Mouse (Mus musculus) heart, embryonic 14.5 days (tissue): ENCODE measurements around the gene Cd3g. TPM values are rescaled to one million over a fixed set of nuclear protein-coding genes. Genes with fewer than 3 reads are reported as not detected.

Source experiments
- ATAC-seq: fragments of 200-750 bp; cut with Nextera tagmentation; 2 replicates; pipeline ENCODE4 v1.8.0; 2017; ENCODE audit warnings: low read depth, moderate TSS enrichment; ENCODE audit not compliant: insufficient number of reproducible peaks, insufficient read depth, low FRiP score
- H3K27ac ChIP-seq, 2 experiments: fragments of 200-500 bp in 1 of 2; fragments of 300-500 bp in 1 of 2; sonication (generic) in 1 of 2; replicated peaks in 1 of 2; 2 replicates each; pipeline ENCODE4 v1.5.1; 2012 to 2014; ENCODE audit warnings: low read depth in 2 of 2, low read length in 2 of 2, control low read depth in 1 of 2, mild to moderate bottlenecking in 1 of 2, mixed read lengths in 1 of 2; ENCODE audit not compliant: control insufficient read depth in 1 of 2, insufficient read depth in 1 of 2
- H3K27me3 ChIP-seq: fragments of 300-500 bp; sonication (generic); 2 replicates; pipeline ENCODE4 v1.6.1; 2014; ENCODE audit warnings: mild to moderate bottlenecking, low read length, control low read depth; ENCODE audit not compliant: control insufficient read depth, insufficient read depth
- H3K36me3 ChIP-seq: fragments of 300-500 bp; sonication (generic); 2 replicates; pipeline ENCODE4 v1.6.1; 2014; ENCODE audit warnings: mild to moderate bottlenecking, control low read depth, low read length, mixed read lengths; ENCODE audit not compliant: control insufficient read depth, insufficient read depth
- H3K4me1 ChIP-seq, 2 experiments: fragments of 200-500 bp in 1 of 2; fragments of 300-500 bp in 1 of 2; sonication (generic) in 1 of 2; 2 replicates each; pipeline ENCODE4 v1.6.1; 2012 to 2014; ENCODE audit warnings: low read length in 2 of 2, control low read depth in 1 of 2, mixed read lengths in 1 of 2; ENCODE audit not compliant: control insufficient read depth in 2 of 2, insufficient read depth in 2 of 2
- H3K4me2 ChIP-seq: fragments of 300-500 bp; sonication (generic); 2 replicates; pipeline ENCODE4 v1.6.1; 2014; ENCODE audit warnings: mild to moderate bottlenecking, low read length
- H3K4me3 ChIP-seq, 2 experiments: fragments of 200-500 bp in 1 of 2; fragments of 300-500 bp in 1 of 2; sonication (generic) in 1 of 2; 2 replicates each; pipeline ENCODE4 v1.5.1; 2012 to 2014; ENCODE audit warnings: low read length in 2 of 2, mild to moderate bottlenecking in 2 of 2, control low read depth in 1 of 2, low read depth in 1 of 2, moderate library complexity in 1 of 2; ENCODE audit not compliant: control insufficient read depth in 1 of 2, insufficient read depth in 1 of 2
- H3K9ac ChIP-seq: fragments of 300-500 bp; sonication (generic); 2 replicates; pipeline ENCODE4 v1.6.1; 2014; ENCODE audit warnings: mild to moderate bottlenecking, low read length
- H3K9me3 ChIP-seq: fragments of 300-500 bp; sonication (generic); 2 replicates; pipeline ENCODE4 v1.6.1; 2016; ENCODE audit warnings: low read length, control low read depth; ENCODE audit not compliant: control insufficient read depth
- WGBS: fragments of 180-500 bp; shearing (Covaris S2); extraction: QIAGEN DNeasy Blood & Tissue Kit; methylation state at CpG from one replicate; pipeline ENCODE4 v1.1.7; 2014; 5-methylcytosine and 5-hydroxymethylcytosine counted together
- polyA plus RNA-seq: library from polyadenylated mRNA; unstranded; fragments of >200 nt; fragmentation: Nextera tagmentation; extraction: Ambion mirVana; gene quantifications from 2 replicates; pipeline ENCODE4 v1.2.1, GENCODE M21; 2014

Cd3g gene
- polyA plus RNA-seq, 1 experiment from 2014 or later: 0.20 TPM

DNA sequence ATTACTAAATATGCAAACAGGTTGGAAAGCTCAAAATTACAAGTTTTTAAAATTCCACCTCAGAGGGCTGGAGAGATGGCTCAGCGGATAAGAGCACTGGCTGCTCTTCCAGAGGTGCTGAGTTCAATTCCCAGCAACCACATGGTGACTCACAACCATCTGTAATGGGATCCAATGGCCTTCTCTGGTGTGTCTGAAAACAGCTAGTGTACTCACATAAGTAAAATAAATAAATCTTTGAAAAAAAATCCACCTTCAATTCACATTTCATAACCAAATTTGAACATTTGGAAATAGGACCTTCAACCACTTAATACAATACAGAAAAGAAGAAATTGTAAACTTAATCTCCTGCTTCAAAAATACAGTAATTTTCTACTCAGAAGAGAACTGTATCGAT lies 60.6 kb downstream of the Cd3g start:
- peak overlapping the region; percentile 88 to 91 for H3K4me3 ChIP-seq
- no peak for ATAC-seq
- WGBS: 29% methylated on average over 2 of the region's 2 CpGs
- H3K9me3 ChIP-seq: no peaks in the 10 kb centered on the region
- no peaks in the 10 kb centered on the region for H3K36me3 ChIP-seq
- peak overlapping the region; percentile 90 for H3K9ac ChIP-seq
- H3K4me1 ChIP-seq: peaks cover 0 to 15% of the 10 kb centered on the region in 2 experiments; a peak in 3 of 4 replicates
- H3K4me2 ChIP-seq: peak overlapping the region; percentile 71
- H3K27ac ChIP-seq: peak overlapping the region in 1 of 2 experiments; percentile 87; a peak in 2 of 4 replicates
- no peaks in the 10 kb centered on the region for H3K27me3 ChIP-seq

Other genes starting within 250 kb of the Cd3g start
- 23.2 and 25.4 TPM in 2 replicates for gene Phldb1, start 245.2 kb downstream of the Cd3g start, polyA plus RNA-seq
- gene Arcn1, start 212.6 kb downstream of the Cd3g start, polyA plus RNA-seq: 126 and 131 TPM in 2 replicates
- gene Ift46, start 212.5 kb downstream of the Cd3g start, polyA plus RNA-seq: 67.7 and 73.8 TPM in 2 replicates
- gene Tmem25, start 181.1 kb downstream of the Cd3g start, polyA plus RNA-seq: 1.3 and 1.9 TPM in 2 replicates
- 1.3 TPM in 1 of 2 replicates, not detected in the other for gene Ttc36, start 177.4 kb downstream of the Cd3g start, polyA plus RNA-seq
- 9.6 and 10.4 TPM in 2 replicates for gene Kmt2a, start 99.1 kb downstream of the Cd3g start, polyA plus RNA-seq
- 1,362 and 1,405 TPM in 2 replicates for gene Atp5l, start 59.7 kb downstream of the Cd3g start, polyA plus RNA-seq
- gene Ube4a, start 14.8 kb downstream of the Cd3g start, polyA plus RNA-seq: 21.7 and 25.7 TPM in 2 replicates
- gene Cd3d, start 1.4 kb upstream of the Cd3g start, polyA plus RNA-seq: not detected in 2 replicates
- not detected in 2 replicates for gene Cd3e, start 29.2 kb upstream of the Cd3g start, polyA plus RNA-seq
- gene Mpzl2, start 59.4 kb upstream of the Cd3g start, polyA plus RNA-seq: 0.59 and 1.1 TPM in 2 replicates
- gene Mpzl3, start 74.8 kb upstream of the Cd3g start, polyA plus RNA-seq: 1.1 and 1.5 TPM in 2 replicates
- gene Jaml, start 98.8 kb upstream of the Cd3g start, polyA plus RNA-seq: 0.18 and 0.28 TPM in 2 replicates
- gene Scn2b, start 137.4 kb upstream of the Cd3g start, polyA plus RNA-seq: 1.4 TPM in 2 replicates
- gene Scn4b, start 158.0 kb upstream of the Cd3g start, polyA plus RNA-seq: 0.11 TPM in 1 of 2 replicates, not detected in the other
- not detected in 2 replicates for gene BC049352, start 201.6 kb upstream of the Cd3g start, polyA plus RNA-seq
- not detected in 2 replicates for gene Tmprss4, start 223.7 kb upstream of the Cd3g start, polyA plus RNA-seq